Mouse (Mus musculus) heart, postnatal 4 days (tissue): Measurements from ENCODE around the gene Pde7b. TPM values are rescaled to one million over a fixed set of nuclear protein-coding genes. Genes with fewer than 3 reads are reported as not detected.
A peak's percentile ranks its signal among the peaks of the same experiment; 100 is the strongest.

ENCODE experiments used
- DNase-seq: peaks from one replicate; pipeline ENCODE4 v3.0.0; 2021
- total RNA-seq, 2 experiments: library from RNA; stranded (reverse); gene quantifications; 2 replicates each; pipeline ENCODE4 v1.2.3; 2021

Pde7b gene
- total RNA-seq, 2 experiments from 2014 or later = 26.5 to 26.8 TPM

GRCm38 (mm10) chr10:20493826-20494455 is 230.9 kb downstream of the Pde7b start:
- DNase-seq = peak; percentile 4

GRCm38 (mm10) chr10:20492216-20492964 is 232.5 kb downstream of the Pde7b start:
- peak; percentile 52 for DNase-seq

GRCm38 (mm10) chr10:20490775-20491174 is 234.1 kb downstream of the Pde7b start:
- DNase-seq = peak; percentile 25

GRCm38 (mm10) chr10:20490281-20490680 is 234.6 kb downstream of the Pde7b start:
- DNase-seq = peak; percentile 6

DNA sequence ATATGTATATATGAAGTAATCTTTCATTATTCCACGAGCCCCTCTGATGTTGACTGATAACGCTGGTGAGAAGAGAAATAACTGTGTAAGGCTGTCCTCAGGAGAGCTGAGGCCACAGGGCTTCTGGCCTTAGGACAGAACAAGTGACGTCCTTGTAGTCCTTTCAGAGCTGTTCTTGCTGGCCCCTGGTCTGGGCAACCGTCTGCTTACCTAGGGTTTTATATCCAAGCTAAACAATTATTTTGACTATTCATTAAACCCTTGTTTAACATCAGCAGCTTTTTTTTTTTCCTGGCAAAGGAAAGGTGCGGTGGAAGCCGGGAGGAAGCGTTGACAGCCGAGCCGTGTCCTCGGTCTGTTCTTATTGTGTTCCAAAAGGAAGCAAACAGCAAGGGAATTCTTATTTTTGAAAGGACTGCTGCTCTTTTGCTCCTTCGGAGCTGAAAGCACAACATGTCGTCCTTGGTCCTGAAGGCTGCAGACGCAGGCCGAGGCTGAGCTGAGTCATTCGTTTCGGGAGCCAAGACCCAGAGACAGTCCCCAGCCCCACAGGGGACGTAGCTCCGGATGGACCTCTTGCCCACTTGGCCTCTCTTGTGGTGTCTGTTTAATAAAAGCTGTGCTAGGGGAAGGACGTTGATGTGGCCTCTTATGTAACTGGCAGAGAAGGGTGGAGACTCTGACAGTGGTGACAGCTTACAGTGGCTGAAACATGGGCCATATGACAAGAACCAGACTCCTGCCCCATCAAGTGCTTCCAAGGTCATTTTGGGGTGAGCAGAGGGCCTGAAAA is 238.2 kb downstream of the Pde7b start:
- DNase-seq = peak; percentile 86

GRCm38 (mm10) chr10:20485816-20486215 is 239.1 kb downstream of the Pde7b start:
- no peak for DNase-seq

GRCm38 (mm10) chr10:20479481-20479880 is 245.4 kb downstream of the Pde7b start:
- no peak for DNase-seq

GRCm38 (mm10) chr10:20478456-20478855 is 246.4 kb downstream of the Pde7b start:
- no peak for DNase-seq

DNA sequence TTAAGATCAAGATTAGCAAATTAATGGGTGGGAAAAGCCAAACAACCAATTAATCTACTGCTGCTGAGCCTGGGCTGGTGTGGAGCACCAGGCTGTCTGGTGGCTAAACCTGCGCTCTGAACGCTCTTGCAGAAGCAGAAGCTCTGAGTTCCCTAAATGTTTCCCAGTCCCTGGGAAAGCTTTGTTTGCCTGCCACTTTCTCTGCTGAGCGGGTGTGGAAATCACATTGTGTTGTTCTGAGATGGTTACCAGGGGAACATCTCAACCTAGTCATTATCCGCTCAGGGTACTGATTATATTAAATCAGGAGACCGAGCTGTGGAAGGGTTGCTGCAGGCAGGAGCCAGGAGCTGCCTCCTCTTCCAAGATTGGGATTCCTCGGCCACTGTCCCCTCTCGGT is 250.0 kb downstream of the Pde7b start:
- DNase-seq = peak; percentile 32

DNA sequence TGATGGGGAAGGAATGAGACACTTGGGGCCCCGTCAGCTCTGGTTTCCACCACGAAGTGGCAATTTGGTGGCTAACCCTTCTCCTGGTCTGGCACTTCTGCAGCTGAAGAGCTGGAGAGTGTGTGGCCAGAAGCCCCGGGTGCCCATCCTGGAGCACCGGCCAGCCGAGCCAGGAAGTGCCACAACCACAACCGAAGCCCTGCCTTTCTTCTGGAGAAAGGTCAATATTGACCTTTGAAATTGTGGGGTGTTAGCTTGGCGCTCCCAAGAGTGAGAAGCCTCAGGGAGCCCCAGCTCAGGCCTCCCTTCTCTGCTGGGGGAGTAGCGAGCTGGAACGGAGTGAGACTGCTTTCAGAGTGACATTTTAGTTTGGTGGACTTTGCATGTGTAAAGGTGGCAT is 250.8 kb downstream of the Pde7b start:
- no peak for DNase-seq

DNA sequence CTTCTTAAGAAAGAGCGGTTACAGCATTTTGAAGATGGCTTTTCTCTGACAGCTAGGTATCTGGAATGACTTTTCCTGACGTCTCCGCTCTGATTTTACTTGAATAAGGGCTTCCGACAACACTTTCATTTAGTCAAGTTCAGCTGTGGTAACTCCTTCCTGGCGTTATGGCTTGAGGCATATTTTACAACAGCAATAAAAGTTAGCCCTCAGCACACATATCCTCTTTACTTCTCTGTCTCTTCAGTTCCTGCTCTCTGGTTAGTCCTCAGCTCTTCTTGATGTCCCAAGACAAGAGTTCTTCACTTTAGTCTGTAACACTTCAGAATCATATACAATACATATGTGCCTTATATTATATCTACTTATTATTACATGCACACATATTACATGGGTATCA is 251.4 kb downstream of the Pde7b start:
- no peak for DNase-seq

DNA sequence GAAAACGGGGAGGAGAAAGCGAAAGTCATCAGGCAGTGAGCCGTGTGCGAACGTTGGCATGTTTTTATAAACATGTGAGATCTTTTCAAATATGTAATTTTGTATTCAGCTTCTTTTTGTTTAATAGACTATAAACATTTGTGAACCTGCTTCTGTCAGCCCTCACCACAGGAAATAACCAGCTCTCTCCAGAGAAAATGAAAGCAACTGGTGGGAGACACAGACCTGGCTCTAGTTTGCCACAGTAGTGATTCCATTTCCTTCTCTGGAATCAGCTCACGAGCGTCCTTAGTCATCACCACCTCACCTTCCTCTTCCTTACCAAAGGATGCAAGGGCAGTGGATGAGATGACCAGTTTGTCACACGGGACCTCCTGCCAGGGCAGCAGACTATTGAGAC is 252.9 kb downstream of the Pde7b start:
- DNase-seq = no peak

DNA sequence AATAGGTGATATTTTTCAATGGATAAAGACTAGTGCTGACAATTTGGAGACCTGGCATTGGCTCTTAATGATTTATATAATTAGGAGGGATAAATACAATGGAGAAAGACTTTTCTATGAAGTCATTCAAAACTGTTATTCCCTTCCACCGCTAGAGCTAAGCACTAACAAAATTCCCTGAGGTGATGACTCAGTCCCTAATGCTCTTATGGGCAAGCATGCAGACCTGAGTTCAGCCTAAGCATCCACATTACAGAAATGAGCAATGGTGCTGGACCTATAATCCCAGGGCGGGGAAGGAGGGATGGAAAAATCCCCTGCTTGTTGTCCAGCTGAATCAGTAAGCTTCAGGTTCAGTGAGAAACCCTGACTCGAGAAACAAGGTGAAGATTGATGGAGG is 260.2 kb downstream of the Pde7b start:
- no peak for DNase-seq

DNA sequence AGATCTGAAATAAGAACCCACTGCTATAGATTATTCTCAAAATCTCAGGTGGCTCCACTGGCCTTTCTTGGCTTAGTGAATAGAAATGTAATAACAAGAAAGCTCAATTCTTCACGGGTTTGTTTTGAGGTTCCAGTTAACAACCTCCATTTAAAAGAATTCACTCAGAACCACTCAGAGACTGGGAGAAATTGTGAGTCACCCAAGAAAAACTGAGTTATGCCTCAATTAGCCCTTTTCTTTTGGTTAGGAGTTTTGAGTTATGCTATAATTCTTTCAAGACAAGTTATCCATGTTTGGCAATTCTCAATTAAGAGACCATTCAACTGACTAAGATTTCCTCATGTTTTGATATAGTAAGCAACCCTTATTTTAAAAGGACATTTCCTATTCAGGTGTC is 260.9 kb downstream of the Pde7b start:
- DNase-seq = no peak

GRCm38 (mm10) chr10:20462596-20462995 is 262.3 kb downstream of the Pde7b start:
- DNase-seq = no peak

GRCm38 (mm10) chr10:20459657-20460350 is 265.1 kb downstream of the Pde7b start:
- DNase-seq = no peak

- DNase-seq = peak; percentile 63
Measured at GRCm38 (mm10) chr10:20459160-20459559, 265.7 kb downstream of the Pde7b start.

GRCm38 (mm10) chr10:20454387-20455065 is 270.4 kb downstream of the Pde7b start:
- no peak for DNase-seq

GRCm38 (mm10) chr10:20437428-20437827 is 287.4 kb downstream of the Pde7b start:
- no peak for DNase-seq

GRCm38 (mm10) chr10:20437021-20437420 is 287.9 kb downstream of the Pde7b start:
- DNase-seq = no peak

- no peak for DNase-seq
Measured at GRCm38 (mm10) chr10:20435913-20436312, 289.0 kb downstream of the Pde7b start.

DNA sequence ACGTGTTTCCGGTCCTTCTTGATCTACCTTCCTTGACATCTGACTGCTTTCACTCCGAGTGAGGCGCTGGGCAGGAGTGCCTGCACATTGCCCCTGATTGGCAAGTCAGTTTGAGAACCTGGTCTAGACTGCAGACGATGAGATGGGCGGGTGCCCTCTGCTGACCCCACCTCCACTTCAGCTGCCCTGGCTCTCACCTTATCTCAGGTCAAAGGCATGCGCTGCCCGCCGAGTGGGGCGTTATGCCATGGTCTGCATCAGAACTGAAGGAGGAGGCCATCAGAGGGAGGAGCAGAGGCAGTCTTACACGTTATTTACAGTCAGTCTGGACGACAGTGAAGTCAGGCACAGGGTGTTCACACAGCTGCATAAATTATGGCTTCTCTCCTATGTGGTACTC is 293.5 kb downstream of the Pde7b start:
- peak; percentile 66 for DNase-seq
